7 mouse cellular contexts compared by ENCODE assay signal in genomic region chr3:130900054-130900840, GRCm38 (mm10).
DNase-seq lines count a peak whose midpoint lies in the region; ATAC-seq and TF ChIP-seq lines count a peak whose summit lies in the region.

No protein-coding gene starts in this region.

- no peaks in the 10 kb centered on the region; the same call in 1 of the 2 replicates for H3K4me1 ChIP-seq in lung, embryonic 14.5 days (ENCODE audit: insufficient read depth)
- H3K4me1 ChIP-seq in lung, adult 2 months (ENCODE audit: control insufficient read depth, insufficient read depth, low read length), result no peaks in the 10 kb centered on the region
- 0 out of 2 replicates have a peak, but pooled peaks cover 6% of the 10 kb centered on the region for H3K4me1 ChIP-seq in limb, embryonic 14.5 days (ENCODE audit: control insufficient read depth, insufficient read depth, low read length)

- ATAC-seq in lung, embryonic 14.5 days (ENCODE audit: insufficient read depth), result peak; percentile 45
- ATAC-seq in limb, embryonic 14.5 days (ENCODE audit: low FRiP score, low read depth), result no peak

- H3K27ac ChIP-seq in lung, embryonic 14.5 days (ENCODE audit: low read depth), result no peak overlapping the region; the same call in 1 of the 2 replicates
- peak overlapping the region; percentile 14; the same call in 1 of the 2 replicates for H3K27ac ChIP-seq in limb, embryonic 14.5 days (replicated peaks; ENCODE audit: low read depth, low read length)

- no peak for TF ChIP-seq CTCF in lung, embryonic 14.5 days (IDR thresholded peaks at IDR 0.05; ENCODE audit: low read depth)
- TF ChIP-seq CTCF in lung, adult 2 months (IDR thresholded peaks at IDR 0.05; ENCODE audit: insufficient read depth, low read length), result no peak

- TF ChIP-seq POLR2A in lung, adult 2 months (IDR thresholded peaks at IDR 0.05; ENCODE audit: borderline replicate concordance, extremely low read depth, low read depth, low read length), result no peak
- no peak for TF ChIP-seq POLR2A in limb, embryonic 14.5 days (IDR thresholded peaks at IDR 0.05; ENCODE audit: borderline replicate concordance, extremely low read depth, insufficient read depth, insufficient read length)

- no peaks in the 10 kb centered on the region for H3K36me3 ChIP-seq in lung, embryonic 14.5 days (ENCODE audit: insufficient read depth)
- no peaks in the 10 kb centered on the region for H3K36me3 ChIP-seq in limb, embryonic 14.5 days (ENCODE audit: control insufficient read depth, insufficient read depth, low read length)

- no peak overlapping the region for H3K4me2 ChIP-seq in lung, embryonic 14.5 days
- H3K4me2 ChIP-seq in limb, embryonic 14.5 days (replicated peaks; ENCODE audit: low read depth, low read length, severe bottlenecking), result no peak overlapping the region

- no peaks in the 10 kb centered on the region for H3K9me3 ChIP-seq in lung, embryonic 14.5 days (ENCODE audit: low read depth, low read length)
- H3K9me3 ChIP-seq in limb, embryonic 14.5 days (ENCODE audit: control insufficient read depth, low read length), result no peaks in the 10 kb centered on the region

- 59% methylated on average over 30 of the region's 30 CpGs for WGBS in lung, embryonic 14.5 days
- WGBS in lung, adult 2 months, result 56% methylated on average over 30 of the region's 30 CpGs
- WGBS in limb, embryonic 14.5 days, result 67% methylated on average over 30 of the region's 30 CpGs

- no peak overlapping the region for H3K4me3 ChIP-seq in lung, embryonic 14.5 days (ENCODE audit: low read depth, low read length)
- H3K4me3 ChIP-seq in lung, adult 2 months (replicated peaks; ENCODE audit: extremely low read depth, low read depth, low read length), result no peak overlapping the region
- no peak overlapping the region for H3K4me3 ChIP-seq in limb, embryonic 14.5 days (replicated peaks; ENCODE audit: low read length)

- H3K9ac ChIP-seq in lung, embryonic 14.5 days, result no peak overlapping the region
- H3K9ac ChIP-seq in limb, embryonic 14.5 days (ENCODE audit: low read depth, low read length, severe bottlenecking), result no peak overlapping the region

- H3K27me3 ChIP-seq in lung, embryonic 14.5 days (ENCODE audit: insufficient read depth, low read length), result no peaks in the 10 kb centered on the region
- H3K27me3 ChIP-seq in limb, embryonic 14.5 days (ENCODE audit: control insufficient read depth, insufficient read depth, low read length), result no peaks in the 10 kb centered on the region

- DNase-seq in lung, embryonic 14.5 days, result peak; percentile 56
- DNase-seq in lung, adult 2 months, result no peak
- DNase-seq in brain, adult 2 months (ENCODE audit: low read depth, low spot score), result peak; percentile 19
- DNase-seq in heart, adult 18-20 months, result peak; percentile 24 to 47
- no peak for DNase-seq in limb, embryonic 14.5 days (ENCODE audit: low spot score)
- no peak for DNase-seq in adrenal gland, postnatal 14 days
- DNase-seq in cerebellum, postnatal 36 days, result no peak

Comparison
In these comparisons a context has a peak if more than half of its experiments do, and no peak if none do; other contexts are left out.
1. DNase-seq: peak in lung, embryonic 14.5 days (single experiment), brain, adult 2 months (single experiment) and heart, adult 18-20 months (2 of 2); none in lung, adult 2 months (single experiment), limb, embryonic 14.5 days (single experiment), adrenal gland, postnatal 14 days (single experiment) and cerebellum, postnatal 36 days (0 of 2).